Mouse (Mus musculus) liver, embryonic 15.5 days (tissue): Measurements from ENCODE around the gene Fam104a. TPM values are rescaled to one million over a fixed set of nuclear protein-coding genes. Genes with fewer than 3 reads are reported as not detected.

Experiments used
- ATAC-seq: fragments of 200-750 bp; cut with Nextera tagmentation; 2 replicates; pipeline ENCODE4 v1.8.0; 2017; ENCODE audit warnings: moderate number of reproducible peaks, mild to moderate bottlenecking, moderate library complexity; ENCODE audit not compliant: insufficient read depth
- H3K27ac ChIP-seq: fragments of 300-500 bp; sonication (generic); replicated peaks from 2 replicates; pipeline ENCODE4 v1.5.1; 2015; ENCODE audit warnings: mild to moderate bottlenecking, inconsistent platforms
- H3K27me3 ChIP-seq: fragments of 300-500 bp; sonication (generic); 2 replicates; pipeline ENCODE4 v1.6.1; 2015; ENCODE audit warnings: mild to moderate bottlenecking, inconsistent platforms
- H3K36me3 ChIP-seq: fragments of 300-500 bp; sonication (generic); replicated peaks from 2 replicates; pipeline ENCODE4 v1.6.1; 2015; ENCODE audit warnings: moderate library complexity, mild to moderate bottlenecking, inconsistent platforms
- H3K4me1 ChIP-seq: fragments of 300-500 bp; sonication (generic); replicated peaks from 2 replicates; pipeline ENCODE4 v1.6.1; 2015; ENCODE audit warnings: inconsistent platforms
- H3K4me2 ChIP-seq: fragments of 300-500 bp; sonication (generic); 2 replicates; pipeline ENCODE4 v1.6.1; 2015; ENCODE audit warnings: moderate library complexity, mild to moderate bottlenecking, inconsistent platforms
- H3K4me3 ChIP-seq: fragments of 300-500 bp; sonication (generic); replicated peaks from 2 replicates; pipeline ENCODE4 v1.5.1; 2015; ENCODE audit warnings: mild to moderate bottlenecking, inconsistent platforms
- H3K9ac ChIP-seq: fragments of 300-500 bp; sonication (generic); 2 replicates; pipeline ENCODE4 v1.6.1; 2015; ENCODE audit warnings: moderate library complexity, mild to moderate bottlenecking, inconsistent platforms
- H3K9me3 ChIP-seq: fragments of 300-500 bp; sonication (generic); replicated peaks from 2 replicates; pipeline ENCODE4 v1.6.1; 2016; ENCODE audit warnings: inconsistent platforms
- WGBS: fragments of 180-500 bp; shearing (Covaris S2); methylation state at CpG from one replicate; pipeline ENCODE4 v1.1.7; 2015; ENCODE audit warnings: mixed read lengths; ENCODE audit not compliant: insufficient replicate concordance; 5-methylcytosine and 5-hydroxymethylcytosine counted together
- polyA plus RNA-seq: library from polyadenylated mRNA; unstranded; fragments of >200 nt; fragmentation: Nextera tagmentation; extraction: Ambion mirVana; gene quantifications from 2 replicates; pipeline ENCODE4 v1.2.1, GENCODE M21; 2015

Gene Fam104a
- polyA plus RNA-seq, 1 experiment from 2014 or later = 40.6 TPM

DNA sequence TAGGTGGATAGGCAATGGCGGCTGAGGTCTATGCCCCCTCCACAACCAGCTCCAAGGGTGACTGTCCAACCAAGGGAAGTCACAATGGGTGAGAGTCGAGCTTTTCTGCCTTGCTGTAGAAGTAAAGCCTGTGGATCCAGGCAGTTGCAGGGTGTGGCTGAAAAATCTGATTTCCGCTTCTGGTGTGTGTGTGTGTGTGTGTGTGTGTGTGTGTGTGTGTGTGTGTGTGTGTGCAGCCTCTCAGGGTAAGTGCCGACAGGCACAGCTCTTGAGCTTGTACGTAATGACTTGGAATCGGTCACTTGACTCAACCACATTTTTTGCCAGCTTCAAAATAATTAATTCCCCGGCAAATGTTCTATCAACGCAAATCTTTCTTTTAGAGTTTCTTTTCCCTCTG is 52.7 kb downstream of the Fam104a start:
- Histone ChIP-seq H3K27me3 (0 out of 2 replicates have a peak, but pooled peaks cover 3% of the 10 kb centered on the region), H3K27ac (no peak overlapping the region), H3K9me3 (no peaks in the 10 kb centered on the region), H3K4me2 (0 out of 2 replicates have a peak overlapping the region, but pooled peaks have one; percentile 36), H3K4me1 (no peaks in the 10 kb centered on the region; the same call in 1 of the 2 replicates), H3K36me3 (no peaks in the 10 kb centered on the region), H3K4me3 (no peak overlapping the region), H3K9ac (no peak overlapping the region)
- ATAC-seq = no peak
- WGBS = 62% methylated on average over 8 of the region's 8 CpGs

GRCm38 (mm10) chr11:113630642-113631041 is 53.3 kb downstream of the Fam104a start:
- ATAC-seq = no peak
- no peak overlapping the region for H3K4me2 ChIP-seq
- WGBS = 37% methylated on average over 7 of the region's 7 CpGs

DNA sequence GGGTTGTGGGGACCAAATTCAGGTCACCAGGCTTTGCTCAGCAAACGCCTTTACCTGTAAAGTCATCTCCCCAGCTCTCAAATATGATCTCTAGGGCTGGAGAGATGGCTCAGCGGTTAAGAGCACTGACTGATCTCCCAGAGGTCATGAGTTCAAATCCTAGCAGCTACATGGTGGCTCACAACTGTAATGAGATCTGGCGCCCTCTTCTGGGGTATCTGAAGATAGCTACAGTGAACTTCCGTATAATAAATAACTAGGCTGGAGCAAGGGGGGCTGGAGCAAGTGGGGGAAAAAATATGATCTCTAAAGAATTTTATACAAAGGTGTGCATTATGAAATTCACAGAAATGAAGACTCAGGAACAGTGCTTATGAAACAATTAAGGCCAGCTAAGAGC is 56.2 kb downstream of the Fam104a start:
- H3K9ac ChIP-seq = no peak overlapping the region
- no peak for ATAC-seq
- 43% methylated on average over 4 of the region's 4 CpGs for WGBS
- H3K9me3 ChIP-seq = no peaks in the 10 kb centered on the region
- 0 out of 2 replicates have a peak, but pooled peaks cover 3% of the 10 kb centered on the region for H3K27me3 ChIP-seq
- no peak overlapping the region for H3K27ac ChIP-seq
- no peaks in the 10 kb centered on the region; the same call in 1 of the 2 replicates for H3K4me1 ChIP-seq
- no peak overlapping the region for H3K4me3 ChIP-seq
- no peak overlapping the region for H3K4me2 ChIP-seq
- H3K36me3 ChIP-seq = 0 out of 2 replicates have a peak, but pooled peaks cover 3% of the 10 kb centered on the region

More at GRCm38 (mm10) chr11:113630642-113631041, 53.3 kb downstream of the Fam104a start:
- Histone ChIP-seq H3K9ac (no peak overlapping the region), H3K27me3 (0 out of 2 replicates have a peak, but pooled peaks cover 3% of the 10 kb centered on the region), H3K9me3 (no peaks in the 10 kb centered on the region), H3K4me3 (no peak overlapping the region), H3K27ac (no peak overlapping the region), H3K4me1 (no peaks in the 10 kb centered on the region; the same call in 1 of the 2 replicates), H3K36me3 (no peaks in the 10 kb centered on the region)

DNA sequence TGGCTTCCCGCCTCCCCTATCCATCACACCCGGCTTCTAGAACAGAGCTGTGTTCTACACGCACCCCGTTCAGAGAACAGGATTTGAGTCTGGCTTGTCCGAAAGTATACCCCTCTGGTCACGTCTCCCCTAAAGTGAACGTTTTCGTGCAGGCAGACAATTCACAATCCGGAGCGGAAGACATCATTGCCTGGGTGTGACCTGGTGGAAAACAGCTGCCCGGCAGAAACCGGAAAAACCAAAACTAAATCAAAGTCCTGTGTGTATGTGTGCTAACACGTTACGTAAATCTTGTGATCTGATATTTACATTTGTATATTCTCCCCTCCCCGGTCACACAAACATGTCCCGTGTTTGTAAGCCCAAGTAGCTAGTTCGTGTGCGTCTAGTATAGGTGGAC is 58.5 kb downstream of the Fam104a start:
- no peak for ATAC-seq
- Histone ChIP-seq H3K9me3 (no peaks in the 10 kb centered on the region), H3K4me3 (no peak overlapping the region), H3K4me1 (0 out of 2 replicates have a peak, but pooled peaks cover 5% of the 10 kb centered on the region), H3K4me2 (no peak overlapping the region), H3K9ac (no peak overlapping the region), H3K27ac (no peak overlapping the region), H3K36me3 (0 out of 2 replicates have a peak, but pooled peaks cover 3% of the 10 kb centered on the region), H3K27me3 (peaks cover 12% of the 10 kb centered on the region)
- 78% methylated on average over 18 of the region's 18 CpGs for WGBS

DNA sequence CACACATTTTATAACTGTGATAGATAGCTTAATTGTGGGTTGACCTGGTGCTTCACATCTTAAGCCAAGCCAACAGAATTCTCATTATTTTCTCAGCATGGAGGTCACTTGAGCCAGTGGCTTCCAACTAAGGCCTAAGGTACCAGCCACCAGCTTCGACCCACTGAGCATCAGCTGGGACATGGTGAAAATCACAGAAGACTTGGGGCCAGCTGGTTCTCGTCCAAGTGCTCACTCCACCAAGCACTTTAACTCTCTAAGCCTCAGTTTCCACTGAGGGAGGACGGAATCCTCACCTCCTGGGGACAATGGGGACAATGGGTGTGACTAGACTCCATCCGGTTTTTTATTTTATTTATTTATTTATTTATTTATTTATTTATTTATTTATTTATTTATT is 61.9 kb downstream of the Fam104a start:
- Histone ChIP-seq H3K9ac (no peak overlapping the region), H3K4me3 (no peak overlapping the region)
- WGBS = 63% methylated on average over 4 of the region's 4 CpGs

GRCm38 (mm10) chr11:113621001-113621400 is 63.0 kb downstream of the Fam104a start:
- Histone ChIP-seq H3K27ac (no peak overlapping the region), H3K4me1 (peaks cover 25% of the 10 kb centered on the region; the same call in 1 of the 2 replicates), H3K4me2 (no peak overlapping the region), H3K4me3 (no peak overlapping the region), H3K36me3 (0 out of 2 replicates have a peak, but pooled peaks cover 3% of the 10 kb centered on the region), H3K9ac (no peak overlapping the region), H3K27me3 (peaks cover 41% of the 10 kb centered on the region), H3K9me3 (no peaks in the 10 kb centered on the region)
- 45% methylated on average over 2 of the region's 2 CpGs for WGBS
- no peak for ATAC-seq

More for the DNA sequence above, 61.9 kb downstream of the Fam104a start:
- ATAC-seq = no peak
- H3K27ac ChIP-seq = no peak overlapping the region
- no peaks in the 10 kb centered on the region for H3K9me3 ChIP-seq
- 0 out of 2 replicates have a peak, but pooled peaks cover 3% of the 10 kb centered on the region for H3K36me3 ChIP-seq
- peaks cover 41% of the 10 kb centered on the region for H3K27me3 ChIP-seq
- peaks cover 25% of the 10 kb centered on the region; the same call in 1 of the 2 replicates for H3K4me1 ChIP-seq
- H3K4me2 ChIP-seq = no peak overlapping the region

GRCm38 (mm10) chr11:113619420-113620080 is 64.4 kb downstream of the Fam104a start:
- H3K27ac ChIP-seq = 0 out of 2 replicates have a peak overlapping the region, but pooled peaks have one; percentile 24
- no peak for ATAC-seq

DNA sequence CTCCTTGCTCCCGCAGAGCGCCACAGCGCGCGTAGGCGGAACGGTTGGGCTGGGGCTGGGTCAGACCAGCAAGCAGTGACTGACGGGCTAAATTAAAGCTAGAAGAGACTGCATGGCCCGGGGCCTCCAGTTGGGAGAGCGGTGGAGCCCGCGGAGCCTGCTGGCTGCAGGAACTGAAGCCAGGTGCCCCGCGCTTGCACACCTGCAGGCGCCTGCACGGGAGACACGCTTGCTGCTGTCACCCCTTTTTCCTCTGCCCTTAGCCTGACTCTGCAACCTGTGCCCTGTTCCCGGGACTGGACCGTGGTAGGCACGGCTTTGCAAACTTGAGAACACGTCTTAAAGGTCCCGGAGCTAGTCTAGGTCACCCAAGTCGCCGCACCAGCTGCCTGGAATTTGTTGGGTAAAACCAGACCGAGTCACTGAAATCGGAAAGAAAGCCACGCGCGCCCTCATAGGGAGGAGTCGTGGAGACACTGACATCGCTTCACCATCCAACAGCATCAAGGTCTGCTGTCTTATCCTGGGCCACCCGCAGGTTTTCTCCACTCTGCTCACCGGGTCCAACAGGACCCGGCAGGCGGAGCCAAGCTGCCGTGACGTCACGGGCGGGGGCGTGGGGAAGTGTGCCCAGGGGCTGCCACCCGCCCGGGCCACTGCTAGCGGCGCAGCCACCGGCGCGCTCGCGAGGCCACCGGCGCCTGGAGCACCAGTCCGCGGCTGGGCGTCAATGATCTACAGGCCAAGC is 65.1 kb downstream of the Fam104a start, which contains the start of gene Sstr2:
Gene Sstr2 (plus strand): TSS at position 671 of the 748 bp plus-strand sequence.
- Histone ChIP-seq H3K9me3 (no peaks in the 10 kb centered on the region), H3K4me1 (peaks cover 25% of the 10 kb centered on the region; the same call in 1 of the 2 replicates), H3K27ac (peak within 1 kb of the TSS; percentile 55), H3K4me2 (peak within 1 kb of the TSS; percentile 67), H3K4me3 (peak within 1 kb of the TSS; percentile 52), H3K27me3 (peaks cover 41% of the 10 kb centered on the region), H3K36me3 (no peaks in the 10 kb centered on the region), H3K9ac (no peak within 1 kb of the TSS; the same call in 1 of the 2 replicates)
- peak; percentile 34; the same call in 1 of the 2 replicates for ATAC-seq
- WGBS = under 1% methylated on average over 54 of the region's 54 CpGs

More at GRCm38 (mm10) chr11:113619420-113620080, 64.4 kb downstream of the Fam104a start:
- peak overlapping the region; percentile 67 for H3K4me2 ChIP-seq
- H3K36me3 ChIP-seq = 0 out of 2 replicates have a peak, but pooled peaks cover 3% of the 10 kb centered on the region
- H3K9me3 ChIP-seq = no peaks in the 10 kb centered on the region
- no peak overlapping the region; the same call in 1 of the 2 replicates for H3K9ac ChIP-seq
- WGBS = 3% methylated on average over 31 of the region's 31 CpGs
- peaks cover 25% of the 10 kb centered on the region; the same call in 1 of the 2 replicates for H3K4me1 ChIP-seq
- H3K4me3 ChIP-seq = peak overlapping the region; percentile 52
- peaks cover 41% of the 10 kb centered on the region for H3K27me3 ChIP-seq

- H3K4me1 ChIP-seq = peaks cover 25% of the 10 kb centered on the region; the same call in 1 of the 2 replicates
- H3K4me2 ChIP-seq = peak overlapping the region; percentile 67
- H3K36me3 ChIP-seq = no peaks in the 10 kb centered on the region
- H3K27me3 ChIP-seq = peaks cover 41% of the 10 kb centered on the region
- no peak for ATAC-seq
- H3K9ac ChIP-seq = no peak overlapping the region
- WGBS = 28% methylated on average over 4 of the region's 4 CpGs
- no peaks in the 10 kb centered on the region for H3K9me3 ChIP-seq
- no peak overlapping the region for H3K27ac ChIP-seq
- peak overlapping the region; percentile 52; the same call in 1 of the 2 replicates for H3K4me3 ChIP-seq
Observed at GRCm38 (mm10) chr11:113618303-113618671, 65.7 kb downstream of the Fam104a start.

GRCm38 (mm10) chr11:113617132-113617911 is 66.6 kb downstream of the Fam104a start:
- no peak overlapping the region for H3K9ac ChIP-seq
- WGBS = 34% methylated on average over 14 of the region's 14 CpGs
- H3K27me3 ChIP-seq = peaks cover 41% of the 10 kb centered on the region
- H3K4me3 ChIP-seq = no peak overlapping the region
- H3K4me1 ChIP-seq = peaks cover 25% of the 10 kb centered on the region; the same call in 1 of the 2 replicates
- no peaks in the 10 kb centered on the region for H3K36me3 ChIP-seq
- peak overlapping the region; percentile 59 for H3K27ac ChIP-seq
- ATAC-seq = peak; percentile 76
- H3K4me2 ChIP-seq = 0 out of 2 replicates have a peak overlapping the region, but pooled peaks have one; percentile 8
- no peaks in the 10 kb centered on the region for H3K9me3 ChIP-seq
